Mouse (Mus musculus): Measurements from ENCODE around the gene Hsd17b2. TPM values are rescaled to one million over a fixed set of nuclear protein-coding genes. Genes with fewer than 3 reads are reported as not detected.

Gene Hsd17b2
- polyA plus RNA-seq, 1 experiment from 2014 or later: not detected

- Histone ChIP-seq H3K36me3 (no peaks in the 10 kb centered on the region), H3K4me1 (no peaks in the 10 kb centered on the region), H3K4me3 (no peak overlapping the region), H3K27ac (no peak overlapping the region), H3K4me2 (replicated peaks) (no peak overlapping the region), H3K27me3 (no peaks in the 10 kb centered on the region), H3K9ac (no peak overlapping the region), H3K9me3 (no peaks in the 10 kb centered on the region)
- ATAC-seq (ENCODE audit: low FRiP score, low read depth): no peak
- 26% methylated on average over 2 of the region's 2 CpGs for WGBS
These were observed 47.7 kb downstream of the Hsd17b2 start for GRCm38 (mm10) chr8:117749436-117749835.

DNA sequence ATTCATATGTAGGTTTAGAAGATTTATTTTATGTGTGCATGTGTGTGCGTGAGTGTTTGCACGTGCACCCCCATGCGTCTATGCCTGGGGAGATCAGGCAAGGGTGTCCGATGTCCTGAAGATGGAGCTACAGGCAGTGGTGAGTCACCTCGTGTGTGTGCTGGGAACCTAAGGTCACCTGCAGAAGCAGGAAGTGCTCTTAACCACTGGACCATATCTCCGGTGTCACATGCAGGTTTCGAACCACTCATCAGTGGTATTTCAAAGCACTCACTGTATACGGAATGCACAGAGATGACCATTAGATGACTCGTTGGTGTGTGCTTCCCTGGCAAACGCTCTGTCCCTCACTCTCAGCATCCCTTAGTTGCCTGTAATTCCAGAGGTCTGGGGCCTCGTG lies 56.2 kb downstream of the Hsd17b2 start:
- WGBS: 80% methylated on average over 11 of the region's 11 CpGs
- Histone ChIP-seq H3K4me2 (replicated peaks) (no peak overlapping the region), H3K9ac (no peak overlapping the region), H3K27ac (no peak overlapping the region), H3K36me3 (no peaks in the 10 kb centered on the region), H3K4me1 (no peaks in the 10 kb centered on the region), H3K4me3 (no peak overlapping the region), H3K9me3 (no peaks in the 10 kb centered on the region), H3K27me3 (no peaks in the 10 kb centered on the region)
- ATAC-seq (ENCODE audit: low FRiP score, low read depth): no peak

DNA sequence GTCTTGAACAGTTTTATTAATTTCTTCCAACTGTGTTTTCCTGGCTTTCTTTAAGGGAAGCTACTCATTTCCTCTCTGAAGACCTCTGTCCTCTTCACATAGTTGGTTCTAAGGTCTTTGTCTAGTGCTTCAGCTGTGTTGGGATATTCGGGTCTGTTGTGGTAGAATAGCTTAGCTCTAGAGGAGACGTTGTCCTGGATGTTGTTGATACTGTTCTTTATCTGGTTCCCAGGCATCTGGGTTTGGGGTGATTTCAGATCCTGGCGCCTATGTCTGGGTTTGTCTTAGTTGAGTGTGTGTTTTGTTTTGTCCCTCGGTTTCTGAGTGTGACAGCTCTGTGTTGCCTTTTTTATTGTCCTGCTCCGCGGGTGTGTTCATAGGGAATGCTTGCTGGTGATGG lies 61.1 kb downstream of the Hsd17b2 start:
- Histone ChIP-seq H3K4me1 (no peaks in the 10 kb centered on the region), H3K4me2 (replicated peaks) (no peak overlapping the region), H3K9me3 (no peaks in the 10 kb centered on the region), H3K27ac (no peak overlapping the region), H3K36me3 (no peaks in the 10 kb centered on the region), H3K4me3 (no peak overlapping the region), H3K9ac (no peak overlapping the region), H3K27me3 (no peaks in the 10 kb centered on the region)
- WGBS: 83% methylated on average over 6 of the region's 6 CpGs
- ATAC-seq (ENCODE audit: low FRiP score, low read depth): no peak

GRCm38 (mm10) chr8:117764625-117765024 lies 62.9 kb downstream of the Hsd17b2 start:
- ATAC-seq (ENCODE audit: low FRiP score, low read depth): no peak
- no peaks in the 10 kb centered on the region for H3K36me3 ChIP-seq
- no peak overlapping the region for H3K4me2 ChIP-seq (replicated peaks)
- no peak overlapping the region for H3K27ac ChIP-seq
- 43% methylated on average over 4 of the region's 4 CpGs for WGBS
- H3K9ac ChIP-seq: no peak overlapping the region
- H3K4me3 ChIP-seq: no peak overlapping the region
- no peaks in the 10 kb centered on the region for H3K27me3 ChIP-seq
- no peaks in the 10 kb centered on the region for H3K9me3 ChIP-seq
- H3K4me1 ChIP-seq: no peaks in the 10 kb centered on the region

- Histone ChIP-seq H3K4me2 (replicated peaks) (no peak overlapping the region), H3K27me3 (no peaks in the 10 kb centered on the region), H3K9me3 (no peaks in the 10 kb centered on the region), H3K36me3 (no peaks in the 10 kb centered on the region), H3K4me3 (no peak overlapping the region), H3K27ac (no peak overlapping the region), H3K4me1 (no peaks in the 10 kb centered on the region), H3K9ac (no peak overlapping the region)
- ATAC-seq (ENCODE audit: low FRiP score, low read depth): no peak
- WGBS: 83% methylated on average over 5 of the region's 5 CpGs
These were observed 64.2 kb downstream of the Hsd17b2 start for GRCm38 (mm10) chr8:117765947-117766346.

- Histone ChIP-seq H3K27ac (no peak overlapping the region), H3K4me2 (replicated peaks) (no peak overlapping the region), H3K27me3 (no peaks in the 10 kb centered on the region), H3K36me3 (no peaks in the 10 kb centered on the region), H3K9me3 (no peaks in the 10 kb centered on the region), H3K4me3 (no peak overlapping the region), H3K4me1 (no peaks in the 10 kb centered on the region), H3K9ac (no peak overlapping the region)
- 79% methylated on average over 7 of the region's 7 CpGs for WGBS
- no peak for ATAC-seq (ENCODE audit: low FRiP score, low read depth)
These were observed 67.3 kb downstream of the Hsd17b2 start for GRCm38 (mm10) chr8:117768971-117769370.

GRCm38 (mm10) chr8:117771115-117771836 lies 69.6 kb downstream of the Hsd17b2 start:
- Histone ChIP-seq H3K4me3 (no peak overlapping the region), H3K27ac (no peak overlapping the region), H3K4me2 (replicated peaks) (no peak overlapping the region), H3K36me3 (no peaks in the 10 kb centered on the region), H3K27me3 (no peaks in the 10 kb centered on the region), H3K4me1 (no peaks in the 10 kb centered on the region), H3K9ac (no peak overlapping the region), H3K9me3 (no peaks in the 10 kb centered on the region)
- no peak for ATAC-seq (ENCODE audit: low FRiP score, low read depth)
- 82% methylated on average over 9 of the region's 9 CpGs for WGBS

DNA sequence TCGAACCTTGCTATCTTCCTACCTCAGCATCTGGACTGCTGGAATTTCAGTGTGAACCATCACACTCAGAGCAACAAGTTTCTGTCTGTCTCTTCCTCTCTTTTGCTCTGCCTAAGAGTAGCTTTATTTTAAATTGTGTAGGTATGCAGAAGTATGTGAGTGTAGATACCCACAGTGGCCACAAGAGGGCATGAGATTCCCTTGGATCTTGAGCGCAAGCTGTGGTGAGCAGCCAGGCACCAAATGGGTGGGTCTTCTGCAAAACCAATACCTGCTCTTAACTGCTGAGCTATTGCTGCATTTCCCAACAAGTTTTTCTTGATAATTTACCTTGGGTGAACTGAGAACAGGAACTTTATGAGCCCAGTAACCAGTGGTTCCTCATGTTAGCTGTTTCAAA lies 70.4 kb downstream of the Hsd17b2 start:
- H3K9ac ChIP-seq: no peak overlapping the region
- H3K9me3 ChIP-seq: no peaks in the 10 kb centered on the region
- no peak for ATAC-seq (ENCODE audit: low FRiP score, low read depth)
- no peaks in the 10 kb centered on the region for H3K36me3 ChIP-seq
- H3K4me3 ChIP-seq: no peak overlapping the region
- H3K4me1 ChIP-seq: no peaks in the 10 kb centered on the region
- H3K27ac ChIP-seq: no peak overlapping the region
- no peak overlapping the region for H3K4me2 ChIP-seq (replicated peaks)
- WGBS: 74% methylated on average over 2 of the region's 2 CpGs
- no peaks in the 10 kb centered on the region for H3K27me3 ChIP-seq

DNA sequence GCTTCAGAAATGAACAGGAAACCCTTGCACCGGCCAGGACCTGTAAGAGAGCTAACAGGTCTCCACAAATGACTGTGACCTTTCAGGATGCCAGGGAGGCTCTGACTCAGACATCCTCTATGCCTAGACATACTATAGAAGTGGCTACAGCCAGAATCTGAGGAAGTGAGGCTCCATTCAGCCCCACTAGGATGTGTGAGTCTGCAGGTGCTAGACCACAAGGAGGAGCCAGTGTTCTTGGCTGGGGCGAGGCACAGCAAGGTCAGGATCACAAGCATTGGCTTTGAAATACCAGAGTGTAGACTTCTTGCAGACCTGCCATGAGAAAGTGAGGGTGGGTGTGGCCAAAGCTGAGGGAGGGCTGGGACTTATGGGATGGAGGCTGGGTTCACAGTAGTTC lies 70.9 kb downstream of the Hsd17b2 start:
- no peaks in the 10 kb centered on the region for H3K27me3 ChIP-seq
- WGBS: 49% methylated on average over 2 of the region's 2 CpGs
- no peaks in the 10 kb centered on the region for H3K9me3 ChIP-seq
- no peak for ATAC-seq (ENCODE audit: low FRiP score, low read depth)
- no peak overlapping the region for H3K4me3 ChIP-seq
- no peaks in the 10 kb centered on the region for H3K36me3 ChIP-seq
- H3K4me2 ChIP-seq (replicated peaks): no peak overlapping the region
- no peaks in the 10 kb centered on the region for H3K4me1 ChIP-seq
- no peak overlapping the region for H3K9ac ChIP-seq
- no peak overlapping the region for H3K27ac ChIP-seq

GRCm38 (mm10) chr8:117775626-117776025 lies 73.9 kb downstream of the Hsd17b2 start:
- ATAC-seq (ENCODE audit: low FRiP score, low read depth): no peak
- H3K4me1 ChIP-seq: no peaks in the 10 kb centered on the region
- no peaks in the 10 kb centered on the region for H3K9me3 ChIP-seq
- no peak overlapping the region for H3K4me2 ChIP-seq (replicated peaks)
- no peaks in the 10 kb centered on the region for H3K36me3 ChIP-seq
- WGBS: 43% methylated on average over 10 of the region's 10 CpGs
- no peak overlapping the region for H3K4me3 ChIP-seq
- no peak overlapping the region for H3K9ac ChIP-seq
- H3K27ac ChIP-seq: no peak overlapping the region
- H3K27me3 ChIP-seq: no peaks in the 10 kb centered on the region

GRCm38 (mm10) chr8:117776075-117776474 lies 74.4 kb downstream of the Hsd17b2 start:
- Histone ChIP-seq H3K4me2 (replicated peaks) (no peak overlapping the region), H3K36me3 (no peaks in the 10 kb centered on the region), H3K4me3 (no peak overlapping the region), H3K9me3 (no peaks in the 10 kb centered on the region), H3K27ac (no peak overlapping the region), H3K4me1 (no peaks in the 10 kb centered on the region), H3K27me3 (no peaks in the 10 kb centered on the region), H3K9ac (no peak overlapping the region)
- WGBS: 84% methylated on average over 10 of the region's 10 CpGs
- no peak for ATAC-seq (ENCODE audit: low FRiP score, low read depth)

DNA sequence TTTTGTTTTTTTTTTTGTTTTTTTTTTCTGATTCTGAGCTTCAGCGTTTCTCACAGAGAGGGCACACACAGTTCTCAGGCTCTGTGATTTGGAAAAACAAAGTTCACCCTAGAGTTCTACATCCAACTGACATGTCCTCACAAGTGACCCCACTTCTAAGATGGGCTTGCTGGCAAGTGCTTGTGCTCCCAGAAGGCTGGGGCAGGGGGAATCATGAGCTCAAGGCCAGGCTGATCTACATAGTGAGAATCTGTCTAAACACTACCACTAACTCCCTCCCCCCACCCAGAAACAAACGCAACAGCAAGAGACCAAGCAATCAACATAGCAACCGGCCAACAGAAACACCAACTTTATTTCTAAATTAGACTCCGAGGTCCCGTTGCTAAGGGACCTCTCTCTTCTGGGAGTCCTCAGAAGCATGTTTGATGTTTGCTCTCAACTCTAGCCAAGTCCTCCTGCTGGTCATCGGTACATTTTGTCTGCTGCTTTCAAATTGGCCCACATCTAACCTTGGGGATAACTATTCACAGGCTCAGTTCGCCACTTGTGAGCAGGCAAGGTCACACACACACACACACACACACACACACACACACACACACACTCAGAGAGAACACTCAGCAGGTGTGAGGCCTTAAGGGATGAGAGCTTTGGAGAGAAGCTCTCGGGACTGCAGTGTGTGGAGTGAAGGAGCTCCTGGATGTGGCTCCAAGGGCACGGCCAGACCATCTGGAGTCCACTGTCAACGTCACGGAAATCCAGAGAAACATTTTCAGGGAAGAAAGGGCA lies 77.0 kb downstream of the Hsd17b2 start:
- Histone ChIP-seq H3K27me3 (no peaks in the 10 kb centered on the region), H3K36me3 (no peaks in the 10 kb centered on the region), H3K9me3 (no peaks in the 10 kb centered on the region), H3K4me3 (no peak overlapping the region), H3K4me2 (replicated peaks) (no peak overlapping the region), H3K27ac (no peak overlapping the region), H3K9ac (no peak overlapping the region), H3K4me1 (no peaks in the 10 kb centered on the region)
- WGBS: 59% methylated on average over 11 of the region's 11 CpGs
- no peak for ATAC-seq (ENCODE audit: low FRiP score, low read depth)
